Comparison of ENCODE assay signal across 9 mouse cellular contexts in the genomic region with DNA sequence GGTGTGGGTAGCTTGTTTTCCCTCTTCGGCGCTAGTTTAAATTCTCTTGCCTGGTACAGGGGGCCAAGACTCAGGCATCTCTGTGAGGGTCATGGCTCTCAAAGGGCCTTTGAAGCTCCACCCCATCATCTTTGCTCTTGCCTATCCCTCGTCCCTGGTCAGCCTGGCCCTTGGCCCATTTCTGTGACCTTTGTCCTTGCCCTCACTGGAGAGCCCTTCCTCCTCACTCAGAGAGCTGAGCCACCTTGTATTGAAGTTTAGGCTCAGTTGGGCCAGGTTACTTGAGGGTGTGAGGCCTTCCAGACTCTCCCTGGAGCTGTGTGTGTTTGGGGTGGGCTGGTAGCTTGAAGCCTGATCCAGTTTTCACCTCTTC. TPM values are rescaled to one million over a fixed set of nuclear protein-coding genes. Genes with fewer than 3 reads are reported as not detected.
DNase-seq lines count a peak whose midpoint lies in the region; ATAC-seq and TF ChIP-seq lines count a peak whose summit lies in the region.
"Had no signal": no experiment of that assay in that cellular context is flagged by ENCODE, and none has a peak within 500 bp of the region (broad histone marks: within the 10 kb centered on the region; RNA-seq: fewer than 3 reads in every experiment).

No protein-coding gene starts in this region.

- no peaks in the 10 kb centered on the region for H3K36me3 ChIP-seq in testis, adult 2 months (ENCODE audit: control insufficient read depth, insufficient read depth, low read length)

- ATAC-seq in frontal cortex, adult (ENCODE audit: low TSS enrichment): no peak

- H3K4me1 ChIP-seq in testis, adult 2 months (ENCODE audit: control insufficient read depth, insufficient read depth, low read length): peaks cover 56% of the 10 kb centered on the region

- TF ChIP-seq CTCF in gastrocnemius, adult 2 months (IDR thresholded peaks at IDR 0.05): no peak
- no peak for TF ChIP-seq CTCF in testis, adult 2 months (IDR thresholded peaks at IDR 0.05; ENCODE audit: control insufficient read depth, insufficient read depth, insufficient replicate concordance, low read depth, low read length)

- no peak for TF ChIP-seq POLR2A in testis, adult 2 months (IDR thresholded peaks at IDR 0.05; ENCODE audit: control insufficient read depth, low read depth, low read length)

- no peak for DNase-seq in gastrocnemius, adult 2 months
- DNase-seq in gastrocnemius, postnatal 4 days (ENCODE audit: low spot score in 2 of 2): no peak
- no peak for DNase-seq in testis, postnatal 14 days (ENCODE audit: low spot score)
- DNase-seq in kidney, postnatal 36 days: peak; percentile 94 to 96
- peak; percentile 77 for DNase-seq in testis, postnatal 10 days (ENCODE audit: low spot score)
- no peak for DNase-seq in gastrocnemius, postnatal 14 days

- intact Hi-C loops in gastrocnemius, adult 2 months (cut with DNase I): no loop called here
- intact Hi-C loops in gastrocnemius, postnatal 14 days (cut with DNase I; ENCODE audit: low total_unique reads): no loop called here

- peak overlapping the region; percentile 62 for H3K27ac ChIP-seq in gastrocnemius, adult 2 months
- H3K27ac ChIP-seq in testis, adult 2 months (ENCODE audit: control insufficient read depth, insufficient read depth, low read depth, low read length): peak overlapping the region; percentile 45; the same call in 1 of the 2 replicates

- H3K27me3 ChIP-seq in testis, adult 2 months (ENCODE audit: control insufficient read depth, insufficient read depth, low read length): no peaks in the 10 kb centered on the region

- H3K4me3 ChIP-seq in gastrocnemius, adult 2 months: no peak overlapping the region
- no peak overlapping the region for H3K4me3 ChIP-seq in testis, adult 2 months (ENCODE audit: control insufficient read depth, low read depth, low read length)

RNA-seq across cellular contexts. Expression of a gene that starts 18.0 kb away (rescaled TPM):
- total RNA-seq in gastrocnemius, adult 2 months (2021): 10 to 100 TPM; 10.2 to 12.4 TPM
- total RNA-seq in gastrocnemius, postnatal 4 days (2021): 10 to 100 TPM; 44.6 to 45.9 TPM
- 18.7 and 20.1 TPM in 2 replicates for polyA plus RNA-seq in testis, adult 2 months (2012; rRNA removed)
- total RNA-seq in gastrocnemius, postnatal 14 days (2021): 10 to 100 TPM; 13.7 to 19.7 TPM

RNA-seq across cellular contexts. Expression of a gene that starts 37.2 kb away (rescaled TPM):
- total RNA-seq in gastrocnemius, adult 2 months (2021): not detected
- total RNA-seq in gastrocnemius, postnatal 4 days (2021): under 1 TPM in 1 of 2 experiments, not detected in 1; 0.69 TPM
- 13.6 and 23.8 TPM in 2 replicates for polyA plus RNA-seq in testis, adult 2 months (2012; rRNA removed)
- total RNA-seq in gastrocnemius, postnatal 14 days (2021): not detected
- total RNA-seq: adrenal gland, adult 18-20 months had no signal

RNA-seq across cellular contexts. Expression of a gene that starts 38.0 kb away (rescaled TPM):
- under 1 TPM in 1 of 2 experiments, not detected in 1; 0.11 TPM for total RNA-seq in gastrocnemius, adult 2 months (2021)
- 1 to 10 TPM; 6.8 to 7.5 TPM for total RNA-seq in gastrocnemius, postnatal 4 days (2021)
- polyA plus RNA-seq in testis, adult 2 months (2012; rRNA removed): 2.5 and 2.9 TPM in 2 replicates
- total RNA-seq in gastrocnemius, postnatal 14 days (2021): 1 to 10 TPM in 1 of 2 experiments, under 1 TPM in 1; 0.78 to 1.3 TPM

Comparison
In these comparisons a context has a peak if more than half of its experiments do, and no peak if none do; other contexts are left out.
1. DNase-seq: peak in kidney, postnatal 36 days (2 of 2) and testis, postnatal 10 days (single experiment); none in gastrocnemius, adult 2 months (single experiment), gastrocnemius, postnatal 4 days (0 of 2), testis, postnatal 14 days (single experiment) and gastrocnemius, postnatal 14 days (single experiment).